ENCODE assay signal across 24 mouse cellular contexts in genomic region chr5:21386432-21386831, GRCm38 (mm10). TPM values are rescaled to one million over a fixed set of nuclear protein-coding genes. Genes with fewer than 3 reads are reported as not detected.
DNase-seq lines count a peak whose midpoint lies in the region; ATAC-seq and TF ChIP-seq lines count a peak whose summit lies in the region.
"Had no signal": no experiment of that assay in that cellular context is flagged by ENCODE, and none has a peak within 500 bp of the region (broad histone marks: within the 10 kb centered on the region; RNA-seq: fewer than 3 reads in every experiment).

No protein-coding gene starts in this region.

- H3K9ac ChIP-seq in liver, postnatal 0 days (replicated peaks): no peak overlapping the region; the same call in 1 of the 2 replicates
- H3K9ac ChIP-seq in liver, embryonic 12.5 days: no peak overlapping the region
- H3K9ac ChIP-seq in CH12.LX (ENCODE audit: insufficient read depth, low read depth): peak overlapping the region; percentile 67
- H3K9ac ChIP-seq: embryonic facial prominence, embryonic 13.5 days had no signal

- H3K4me3 ChIP-seq in liver, postnatal 0 days (ENCODE audit: low read depth, low read length): no peak overlapping the region
- H3K4me3 ChIP-seq in liver, embryonic 12.5 days: no peak overlapping the region
- no peak overlapping the region for H3K4me3 ChIP-seq in CH12.LX (replicated peaks in 1 of 3; ENCODE audit: low read depth in 2 of 3, low read length in 2 of 3, poor library complexity in 1 of 3)
- H3K4me3 ChIP-seq: embryonic facial prominence, embryonic 13.5 days; heart, adult 2 months had no signal

- no peak for TF ChIP-seq RAD21 in CH12.LX (IDR thresholded peaks at IDR 0.05; ENCODE audit: low read depth, low read length)

- DNase-seq in liver, postnatal 0 days: no peak
- DNase-seq in 416B (ENCODE audit: low read depth) (peak; percentile 20), CH12.LX (ENCODE audit: extremely low read depth) (peak; percentile 42)
- DNase-seq in T-cell, adult 2 months (ENCODE audit: low spot score): no peak
- no peak for DNase-seq in urinary bladder, adult 18-20 months (ENCODE audit: low spot score in 2 of 2)
- no peak for DNase-seq in adrenal gland, postnatal 36 days
- DNase-seq: cerebellum, adult 9-11 months; gastrocnemius, postnatal 14 days; heart, adult 2 months; heart, postnatal 36 days; kidney, postnatal 36 days; left cerebral cortex, postnatal 4 days; right cerebral cortex, postnatal 14 days; thymus, postnatal 14 days had no signal

- peaks cover 9% of the 10 kb centered on the region for H3K4me1 ChIP-seq in liver, postnatal 0 days (ENCODE audit: insufficient read depth)
- peaks cover 23% of the 10 kb centered on the region for H3K4me1 ChIP-seq in liver, embryonic 12.5 days
- H3K4me1 ChIP-seq in CH12.LX (ENCODE audit: control insufficient read depth in 1 of 2, insufficient read depth in 2 of 2): peaks cover 13 to 47% of the 10 kb centered on the region in 2 experiments; a peak in 3 of 4 replicates

- WGBS in liver, postnatal 0 days (ENCODE audit: insufficient replicate concordance): 48% methylated on average over 4 of the region's 4 CpGs
- 52% methylated on average over 4 of the region's 4 CpGs for WGBS in liver, embryonic 12.5 days (ENCODE audit: insufficient replicate concordance)

- peak overlapping the region; percentile 60 for H3K27ac ChIP-seq in liver, postnatal 0 days (ENCODE audit: low read depth)
- H3K27ac ChIP-seq in liver, embryonic 12.5 days: no peak overlapping the region
- peak overlapping the region; percentile 49; the same call in 1 of the 2 replicates for H3K27ac ChIP-seq in CH12.LX (ENCODE audit: insufficient read depth, low read depth)
- H3K27ac ChIP-seq: embryonic facial prominence, embryonic 13.5 days; heart, adult 2 months had no signal

- dilution Hi-C loops in CH12.LX (cut with MboI; ENCODE audit: extremely low pct_ligation_motif_present, extremely low pct_unique_long_range_greater_than_20kb, low sequenced_read_pairs): no loop called here

- H3K4me2 ChIP-seq in liver, postnatal 0 days (ENCODE audit: low read depth, low read length): no peak overlapping the region
- H3K4me2 ChIP-seq in liver, embryonic 12.5 days: no peak overlapping the region
- H3K4me2 ChIP-seq in CH12.LX (ENCODE audit: insufficient read depth, low read depth, poor library complexity, severe bottlenecking): peak overlapping the region; percentile 65
- H3K4me2 ChIP-seq: embryonic facial prominence, embryonic 13.5 days had no signal

- H3K79me2 ChIP-seq in CH12.LX (replicated peaks; ENCODE audit: control insufficient read depth, extremely low read depth, insufficient read depth, poor library complexity, severe bottlenecking): no peaks in the 10 kb centered on the region

- H3K9me3 ChIP-seq in liver, postnatal 0 days (ENCODE audit: low read length): no peaks in the 10 kb centered on the region
- H3K9me3 ChIP-seq in liver, embryonic 12.5 days (replicated peaks): no peaks in the 10 kb centered on the region
- no peaks in the 10 kb centered on the region for H3K9me3 ChIP-seq in CH12.LX (replicated peaks; ENCODE audit: low read length)
- H3K9me3 ChIP-seq: embryonic facial prominence, embryonic 13.5 days had no signal

- TF ChIP-seq EP300 in liver, postnatal 0 days (IDR thresholded peaks at IDR 0.05; ENCODE audit: low read depth): no peak
- TF ChIP-seq EP300 in CH12.LX (IDR thresholded peaks at IDR 0.05; ENCODE audit: low read length): peak; percentile 56

- in situ Hi-C loops in CH12.LX (cut with MboI; ENCODE audit: low pct_ligation_motif_present, low pct_unique_long_range_greater_than_20kb, low sequenced_read_pairs): no loop called here

- peak; percentile 21; the same call in 1 of the 2 replicates for ATAC-seq in liver, postnatal 0 days
- no peak for ATAC-seq in liver, embryonic 12.5 days
- ATAC-seq in hematopoietic stem cell, adult 5-6 weeks (replicated peaks in 1 of 2; ENCODE audit: insufficient read depth in 1 of 2, low FRiP score in 2 of 2, low TSS enrichment in 1 of 2, low read depth in 1 of 2, poor library complexity in 2 of 2, severe bottlenecking in 2 of 2): peak; percentile 58 to 73
- ATAC-seq: forebrain, embryonic 14.5 days; hindbrain, embryonic 16.5 days; intestine, embryonic 16.5 days had no signal

- peak; percentile 31; the same call in 1 of the 2 replicates for TF ChIP-seq POLR2A in CH12.LX (IDR thresholded peaks at IDR 0.05; ENCODE audit: low read depth, low read length)

- no peaks in the 10 kb centered on the region for H3K27me3 ChIP-seq in liver, postnatal 0 days (ENCODE audit: insufficient read depth, low read length)
- H3K27me3 ChIP-seq in liver, embryonic 12.5 days (replicated peaks): no peaks in the 10 kb centered on the region
- H3K27me3 ChIP-seq in CH12.LX (replicated peaks): no peaks in the 10 kb centered on the region
- H3K27me3 ChIP-seq: embryonic facial prominence, embryonic 13.5 days had no signal

- no peak for TF ChIP-seq CTCF in liver, postnatal 0 days (IDR thresholded peaks at IDR 0.05; ENCODE audit: low read depth)
- no peak for TF ChIP-seq CTCF in CH12.LX (conservative IDR thresholded peaks at IDR 0.05 in 1 of 2, IDR thresholded peaks at IDR 0.05 in 1 of 2; ENCODE audit: low read depth in 2 of 2, low read length in 2 of 2)

- no peaks in the 10 kb centered on the region for H3K36me3 ChIP-seq in liver, postnatal 0 days (replicated peaks; ENCODE audit: insufficient read depth, low read length)
- no peaks in the 10 kb centered on the region for H3K36me3 ChIP-seq in liver, embryonic 12.5 days
- H3K36me3 ChIP-seq in CH12.LX (replicated peaks in 1 of 2; ENCODE audit: control insufficient read depth in 1 of 2, insufficient read depth in 1 of 2, low read length in 1 of 2): no peaks in the 10 kb centered on the region
- H3K36me3 ChIP-seq: embryonic facial prominence, embryonic 13.5 days had no signal

TF ChIP-seq in CH12.LX, 34 proteins besides CTCF, POLR2A, EP300 and RAD21:
- no peak for TF ChIP-seq USF1 (IDR thresholded peaks at IDR 0.05; ENCODE audit: low read depth, low read length)
- TF ChIP-seq MEF2A (IDR thresholded peaks at IDR 0.05; ENCODE audit: borderline replicate concordance, low read depth, low read length): no peak
- peak; percentile 29; the same call in 1 of the 2 replicates for TF ChIP-seq ZMIZ1 (IDR thresholded peaks at IDR 0.05; ENCODE audit: low read depth, low read length)
- no peak for TF ChIP-seq SIN3A (IDR thresholded peaks at IDR 0.05; ENCODE audit: low read length)
- 0 out of 2 replicates have a peak, but pooled peaks have one; percentile 39 for TF ChIP-seq E2F4 (IDR thresholded peaks at IDR 0.05; ENCODE audit: insufficient replicate concordance, low read depth, low read length)
- TF ChIP-seq TCF12 (IDR thresholded peaks at IDR 0.05; ENCODE audit: low read depth, low read length): 0 out of 2 replicates have a peak, but pooled peaks have one; percentile 32
- 0 out of 2 replicates have a peak, but pooled peaks have one; percentile 37 for TF ChIP-seq NELFE (IDR thresholded peaks at IDR 0.05; ENCODE audit: low read depth, low read length)
- peak; percentile 38; the same call in 1 of the 2 replicates for TF ChIP-seq ETS1 (conservative IDR thresholded peaks at IDR 0.05; ENCODE audit: low read depth, low read length)
- 0 out of 2 replicates have a peak, but pooled peaks have one; percentile 17 for TF ChIP-seq BHLHE40 (IDR thresholded peaks at IDR 0.05; ENCODE audit: low read depth, low read length)
- TF ChIP-seq IRF4 (IDR thresholded peaks at IDR 0.05; ENCODE audit: low read depth, low read length): peak; percentile 60
- TF ChIP-seq HCFC1 (IDR thresholded peaks at IDR 0.05; ENCODE audit: low read depth, low read length): peak; percentile 35; the same call in 1 of the 2 replicates
- TF ChIP-seq JUND (conservative IDR thresholded peaks at IDR 0.05; ENCODE audit: low read depth, low read length): 0 out of 2 replicates have a peak, but pooled peaks have one; percentile 13
- TF ChIP-seq TBP (conservative IDR thresholded peaks at IDR 0.05; ENCODE audit: low read depth, low read length): peak; percentile 50; the same call in 1 of the 2 replicates
- no peak for TF ChIP-seq ZNF384 (IDR thresholded peaks at IDR 0.05; ENCODE audit: low read depth, low read length)
- TF ChIP-seq MAX (IDR thresholded peaks at IDR 0.05; ENCODE audit: low read length): peak; percentile 53; the same call in 1 of the 2 replicates
- peak; percentile 39; the same call in 1 of the 2 replicates for TF ChIP-seq ELF1 (IDR thresholded peaks at IDR 0.05; ENCODE audit: low read depth, low read length)
- TF ChIP-seq MYC (IDR thresholded peaks at IDR 0.05; ENCODE audit: low read depth, low read length): peak; percentile 64; the same call in 1 of the 2 replicates
- TF ChIP-seq MAFK (IDR thresholded peaks at IDR 0.05; ENCODE audit: insufficient replicate concordance, low read length): 0 out of 2 replicates have a peak, but pooled peaks have one; percentile 28

RNA-seq across cellular contexts. Expression of gene Fgl2, which starts 14.0 kb away (rescaled TPM):
- 3.2 and 3.5 TPM in 2 replicates for polyA plus RNA-seq in liver, postnatal 0 days (2015; fragmentation: Nextera tagmentation; extraction: Ambion mirVana)
- 1.4 and 1.5 TPM in 2 replicates for polyA plus RNA-seq in liver, embryonic 12.5 days (2016; fragmentation: Nextera tagmentation; extraction: Ambion mirVana)
- 7.9 and 10.4 TPM in 2 replicates for total RNA-seq in CH12.LX (2012; rRNA removed)
- total RNA-seq in CH12.LX (2014; rRNA removed): 0.59 and 0.61 TPM in 2 replicates
- polyA plus RNA-seq in CH12.LX (2012; ENCODE audit: insufficient read length, low read depth): 0.41 and 0.48 TPM in 2 replicates
- total RNA-seq in hematopoietic stem cell, adult 5-6 weeks (2017): 30.7 and 36.7 TPM in 2 replicates
- total RNA-seq in adrenal gland, postnatal 36 days (2021): 10 to 100 TPM in 1 of 2 experiments, 1 to 10 TPM in 1; 5.8 to 10.1 TPM

RNA-seq across cellular contexts. Expression of gene Ccdc146, which starts 38.0 kb away (rescaled TPM):
- 0.06 and 0.09 TPM in 2 replicates for polyA plus RNA-seq in liver, postnatal 0 days (2015; fragmentation: Nextera tagmentation; extraction: Ambion mirVana)
- not detected in 2 replicates for polyA plus RNA-seq in liver, embryonic 12.5 days (2016; fragmentation: Nextera tagmentation; extraction: Ambion mirVana)
- total RNA-seq in CH12.LX (2012; rRNA removed) (not detected in 2 replicates), CH12.LX (2014; rRNA removed) (0.17 and 0.27 TPM in 2 replicates)
- 0.21 and 0.57 TPM in 2 replicates for polyA plus RNA-seq in CH12.LX (2012; ENCODE audit: insufficient read length, low read depth)
- not detected in 2 replicates for total RNA-seq in hematopoietic stem cell, adult 5-6 weeks (2017)
- under 1 TPM; 0.13 to 0.17 TPM for total RNA-seq in adrenal gland, postnatal 36 days (2021)
- total RNA-seq: adrenal gland, adult 18-20 months; ES-E14; left cerebral cortex, adult 18-20 months had no signal
- polyA plus RNA-seq: embryonic facial prominence, embryonic 13.5 days; kidney, embryonic 14.5 days had no signal

RNA-seq across cellular contexts. Expression of gene Fam185a, which starts 38.3 kb away (rescaled TPM):
- 2.7 and 3.0 TPM in 2 replicates for polyA plus RNA-seq in liver, postnatal 0 days (2015; fragmentation: Nextera tagmentation; extraction: Ambion mirVana)
- 5.7 and 5.8 TPM in 2 replicates for polyA plus RNA-seq in liver, embryonic 12.5 days (2016; fragmentation: Nextera tagmentation; extraction: Ambion mirVana)
- 16.0 and 16.1 TPM in 2 replicates for total RNA-seq in CH12.LX (2012; rRNA removed)
- 30.6 and 32.1 TPM in 2 replicates for total RNA-seq in CH12.LX (2014; rRNA removed)
- polyA plus RNA-seq in CH12.LX (2012; ENCODE audit: insufficient read length, low read depth): 12.5 and 13.4 TPM in 2 replicates
- total RNA-seq in hematopoietic stem cell, adult 5-6 weeks (2017): 13.8 and 17.0 TPM in 2 replicates
- total RNA-seq in adrenal gland, postnatal 36 days (2021): 10 to 100 TPM; 15.1 to 15.9 TPM

Comparison
In these comparisons a context has a peak if more than half of its experiments do, and no peak if none do; other contexts are left out.
1. DNase-seq: peak in 416B (single experiment) and CH12.LX (single experiment); none in liver, postnatal 0 days (single experiment), T-cell, adult 2 months (single experiment), urinary bladder, adult 18-20 months (0 of 2) and adrenal gland, postnatal 36 days (0 of 2).